Mouse (Mus musculus): ENCODE measurements around the gene Sox5. TPM values are rescaled to one million over a fixed set of nuclear protein-coding genes. Genes with fewer than 3 reads are reported as not detected.

The Sox5 gene
- total and polyA plus RNA-seq, 3 experiments, result 1.7 to 3.4 (median 2.4) TPM

DNA sequence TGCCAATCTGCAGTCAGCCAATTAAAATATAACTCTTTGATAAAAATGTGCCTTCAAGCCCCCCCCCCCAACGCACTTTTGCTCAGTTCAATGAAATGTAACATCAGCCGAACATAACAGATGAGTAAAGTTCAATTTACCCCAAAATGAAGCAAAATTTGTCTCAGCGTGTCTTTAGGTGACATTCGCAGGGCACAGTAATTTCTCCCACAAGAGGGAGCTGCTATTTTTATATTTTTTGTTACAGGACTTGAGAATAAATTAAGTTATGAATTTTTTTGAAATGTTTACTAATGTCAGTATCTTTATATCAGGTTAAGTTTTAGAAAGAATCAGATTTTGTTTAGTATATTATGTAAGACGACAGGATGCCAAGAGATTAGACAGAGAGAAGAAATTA lies 280.3 kb downstream of the Sox5 start:
- TF ChIP-seq EP300 (IDR thresholded peaks at IDR 0.05; ENCODE audit: insufficient read depth, low read depth, low read length) (no peak), CTCF (IDR thresholded peaks at IDR 0.05) (peak; percentile 46)
- Histone ChIP-seq H3K79me2 (replicated peaks; ENCODE audit: control insufficient read depth, insufficient read depth, low read length) (no peaks in the 10 kb centered on the region), H3K4me1 (ENCODE audit: control insufficient read depth, insufficient read depth, low read length) (no peaks in the 10 kb centered on the region), H3K4me3 (no peak overlapping the region), H3K27me3 (ENCODE audit: control insufficient read depth, insufficient read depth, low read length) (no peaks in the 10 kb centered on the region), H3K27ac (no peak overlapping the region), H3K36me3 (ENCODE audit: control insufficient read depth, insufficient read depth, low read length) (no peaks in the 10 kb centered on the region), H3K9ac (ENCODE audit: low read depth, low read length) (no peak overlapping the region)
- intact Hi-C loops (cut with DNase I), result loop anchor here (10.0 kb wide), 1 partner anchor 313 kb away; no protein-coding TSS in a partner anchor
- no peak for DNase-seq
- WGBS, result 76% methylated on average over 5 of the region's 5 CpGs

- H3K79me2 ChIP-seq (replicated peaks; ENCODE audit: control insufficient read depth, insufficient read depth, low read length), result no peaks in the 10 kb centered on the region
- peak; percentile 43 for TF ChIP-seq CTCF (IDR thresholded peaks at IDR 0.05)
- TF ChIP-seq POLR2A (IDR thresholded peaks at IDR 0.05; ENCODE audit: insufficient read depth, low read depth, low read length), result no peak
- intact Hi-C loops (cut with DNase I), result no loop called here
- H3K4me3 ChIP-seq, result no peak overlapping the region
- no peaks in the 10 kb centered on the region for H3K36me3 ChIP-seq (ENCODE audit: control insufficient read depth, insufficient read depth, low read length)
- no peaks in the 10 kb centered on the region for H3K4me1 ChIP-seq (ENCODE audit: control insufficient read depth, insufficient read depth, low read length)
- no peak for DNase-seq
- no peak overlapping the region for H3K9ac ChIP-seq (ENCODE audit: low read depth, low read length)
- 94% methylated on average over 5 of the region's 5 CpGs for WGBS
- no peak overlapping the region for H3K27ac ChIP-seq
- H3K27me3 ChIP-seq (ENCODE audit: control insufficient read depth, insufficient read depth, low read length), result no peaks in the 10 kb centered on the region
Observed at GRCm38 (mm10) chr6:144498177-144498576, 283.6 kb downstream of the Sox5 start.

DNA sequence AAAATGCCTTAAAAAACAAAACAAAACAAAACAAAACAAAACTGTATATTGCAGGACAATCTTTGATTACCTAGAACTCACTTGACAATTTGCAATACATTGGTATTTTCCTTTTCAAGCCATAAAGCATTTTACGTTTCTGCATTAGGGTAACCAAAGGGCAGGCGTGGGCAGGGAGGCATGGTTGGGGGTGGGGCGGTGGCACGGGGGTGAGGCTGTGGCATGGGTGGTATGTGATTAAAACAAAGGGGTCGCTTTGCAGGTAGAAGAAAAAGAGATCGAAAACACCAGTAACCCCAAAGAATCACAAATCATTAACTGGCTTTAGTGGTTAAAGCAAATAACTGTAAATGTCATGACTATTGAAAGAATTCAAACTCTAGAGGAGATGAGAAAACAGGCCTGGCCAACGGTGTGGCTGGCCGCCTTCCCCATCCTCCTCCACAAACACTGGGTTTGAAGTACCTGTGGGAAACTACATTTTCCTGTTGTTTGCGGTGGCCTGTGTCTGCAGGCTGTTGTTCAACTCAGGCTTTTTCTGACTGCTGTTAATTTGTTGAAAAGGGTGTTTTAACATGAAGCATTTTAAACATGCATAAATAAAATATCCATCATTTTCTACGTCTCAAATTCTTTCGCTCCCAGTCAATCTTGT lies 289.9 kb downstream of the Sox5 start:
- TF ChIP-seq CTCF (IDR thresholded peaks at IDR 0.05) (no peak), POLR2A (IDR thresholded peaks at IDR 0.05; ENCODE audit: insufficient read depth, low read depth, low read length) (no peak), EP300 (IDR thresholded peaks at IDR 0.05; ENCODE audit: insufficient read depth, low read depth, low read length) (no peak)
- Histone ChIP-seq H3K27ac (no peak overlapping the region), H3K4me3 (no peak overlapping the region), H3K4me1 (ENCODE audit: control insufficient read depth, insufficient read depth, low read length) (no peaks in the 10 kb centered on the region), H3K36me3 (ENCODE audit: control insufficient read depth, insufficient read depth, low read length) (no peaks in the 10 kb centered on the region), H3K9ac (ENCODE audit: low read depth, low read length) (no peak overlapping the region), H3K79me2 (replicated peaks; ENCODE audit: control insufficient read depth, insufficient read depth, low read length) (no peaks in the 10 kb centered on the region), H3K27me3 (ENCODE audit: control insufficient read depth, insufficient read depth, low read length) (no peaks in the 10 kb centered on the region)
- no peak for DNase-seq
- intact Hi-C loops (cut with DNase I), result no loop called here
- 88% methylated on average over 11 of the region's 11 CpGs for WGBS

DNA sequence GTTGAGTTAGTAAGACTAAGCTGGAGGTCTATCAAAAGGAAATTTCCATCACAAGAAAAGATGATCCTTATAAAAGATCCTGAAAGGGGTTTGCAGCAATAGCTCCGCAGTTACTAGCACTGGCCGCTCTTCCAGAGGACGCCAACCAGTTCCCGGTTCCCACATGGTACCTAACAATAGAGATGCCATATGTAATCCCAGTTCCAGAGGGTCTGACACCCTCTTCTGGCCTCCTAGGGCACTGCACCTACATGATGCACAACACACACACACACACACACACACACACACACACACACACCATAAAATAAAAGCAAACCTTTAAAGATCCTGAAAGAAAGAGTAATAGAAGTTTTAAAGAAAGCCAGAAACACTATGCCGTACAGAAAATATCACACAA lies 290.9 kb downstream of the Sox5 start:
- intact Hi-C loops (cut with DNase I), result no loop called here
- TF ChIP-seq POLR2A (IDR thresholded peaks at IDR 0.05; ENCODE audit: insufficient read depth, low read depth, low read length), result no peak
- 97% methylated on average over 5 of the region's 5 CpGs for WGBS

GRCm38 (mm10) chr6:144485578-144485977 lies 296.2 kb downstream of the Sox5 start:
- intact Hi-C loops (cut with DNase I), result no loop called here
- no peak for TF ChIP-seq CTCF (IDR thresholded peaks at IDR 0.05)
- no peak for TF ChIP-seq EP300 (IDR thresholded peaks at IDR 0.05; ENCODE audit: insufficient read depth, low read depth, low read length)
- no peak for TF ChIP-seq POLR2A (IDR thresholded peaks at IDR 0.05; ENCODE audit: insufficient read depth, low read depth, low read length)
- 77% methylated on average over 6 of the region's 6 CpGs for WGBS
- H3K79me2 ChIP-seq (replicated peaks; ENCODE audit: control insufficient read depth, insufficient read depth, low read length), result no peaks in the 10 kb centered on the region
- no peaks in the 10 kb centered on the region for H3K4me1 ChIP-seq (ENCODE audit: control insufficient read depth, insufficient read depth, low read length)
- H3K4me3 ChIP-seq, result no peak overlapping the region
- H3K27me3 ChIP-seq (ENCODE audit: control insufficient read depth, insufficient read depth, low read length), result no peaks in the 10 kb centered on the region
- H3K9ac ChIP-seq (ENCODE audit: low read depth, low read length), result no peak overlapping the region
- no peaks in the 10 kb centered on the region for H3K36me3 ChIP-seq (ENCODE audit: control insufficient read depth, insufficient read depth, low read length)
- H3K27ac ChIP-seq, result no peak overlapping the region
- DNase-seq, result no peak

More for the DNA sequence above, 290.9 kb downstream of the Sox5 start:
- H3K4me3 ChIP-seq, result no peak overlapping the region
- no peak for DNase-seq
- no peak overlapping the region for H3K27ac ChIP-seq
- H3K4me1 ChIP-seq (ENCODE audit: control insufficient read depth, insufficient read depth, low read length), result no peaks in the 10 kb centered on the region
- no peaks in the 10 kb centered on the region for H3K27me3 ChIP-seq (ENCODE audit: control insufficient read depth, insufficient read depth, low read length)
- H3K79me2 ChIP-seq (replicated peaks; ENCODE audit: control insufficient read depth, insufficient read depth, low read length), result no peaks in the 10 kb centered on the region
- H3K9ac ChIP-seq (ENCODE audit: low read depth, low read length), result no peak overlapping the region
- no peaks in the 10 kb centered on the region for H3K36me3 ChIP-seq (ENCODE audit: control insufficient read depth, insufficient read depth, low read length)

- Histone ChIP-seq H3K9ac (ENCODE audit: low read depth, low read length) (no peak overlapping the region), H3K27ac (no peak overlapping the region), H3K4me3 (no peak overlapping the region), H3K79me2 (replicated peaks; ENCODE audit: control insufficient read depth, insufficient read depth, low read length) (no peaks in the 10 kb centered on the region), H3K36me3 (ENCODE audit: control insufficient read depth, insufficient read depth, low read length) (no peaks in the 10 kb centered on the region), H3K4me1 (ENCODE audit: control insufficient read depth, insufficient read depth, low read length) (no peaks in the 10 kb centered on the region), H3K27me3 (ENCODE audit: control insufficient read depth, insufficient read depth, low read length) (no peaks in the 10 kb centered on the region)
- TF ChIP-seq EP300 (IDR thresholded peaks at IDR 0.05; ENCODE audit: insufficient read depth, low read depth, low read length) (no peak), POLR2A (IDR thresholded peaks at IDR 0.05; ENCODE audit: insufficient read depth, low read depth, low read length) (no peak), CTCF (IDR thresholded peaks at IDR 0.05) (no peak)
- 86% methylated on average over 4 of the region's 4 CpGs for WGBS
- intact Hi-C loops (cut with DNase I), result no loop called here
- no peak for DNase-seq
Observed at GRCm38 (mm10) chr6:144483166-144483565, 298.6 kb downstream of the Sox5 start.

All from heart, adult 2 months (tissue).